Mouse (Mus musculus) layer of hippocampus, adult 9-10 months (tissue): ENCODE measurements around the gene Zfp825.
"Not testable (repeated sequence)": the region's sequence is repeated elsewhere in the genome, so short reads cannot be mapped to it uniquely, and the experiment has no call there.

ENCODE experiments used
- DNase-seq: peaks from one replicate; pipeline ENCODE4 v3.0.0; 2022; ENCODE audit warnings: low spot score

Gene Zfp825

GRCm38 (mm10) chr13:74493911-74494679 is at the start of gene Zfp825:
Gene Zfp825, minus strand, starts transcription at chr13:74493992.
- peak; percentile 26 for DNase-seq

GRCm38 (mm10) chr13:74535418-74535817 is 41.6 kb upstream of the Zfp825 start:
- DNase-seq: not testable (repeated sequence)

GRCm38 (mm10) chr13:74534864-74535263 is 41.1 kb upstream of the Zfp825 start:
- DNase-seq: peak; percentile 17

- no peak for DNase-seq
Observed at GRCm38 (mm10) chr13:74534096-74534495, 40.3 kb upstream of the Zfp825 start.

GRCm38 (mm10) chr13:74531251-74531650 is 37.5 kb upstream of the Zfp825 start:
- not testable (repeated sequence) for DNase-seq

- not testable (repeated sequence) for DNase-seq
Observed at GRCm38 (mm10) chr13:74529372-74529715, 35.6 kb upstream of the Zfp825 start.

GRCm38 (mm10) chr13:74528519-74529371 is 35.0 kb upstream of the Zfp825 start:
- DNase-seq: not testable (repeated sequence)

- DNase-seq: peak; percentile 42
Observed at GRCm38 (mm10) chr13:74522481-74523237, 28.9 kb upstream of the Zfp825 start.

- DNase-seq: not testable (repeated sequence)
Observed at GRCm38 (mm10) chr13:74522141-74522480, 28.3 kb upstream of the Zfp825 start.

- not testable (repeated sequence) for DNase-seq
Observed at GRCm38 (mm10) chr13:74507981-74508380, 14.2 kb upstream of the Zfp825 start.

- not testable (repeated sequence) for DNase-seq
Observed at GRCm38 (mm10) chr13:74502851-74503250, 9.1 kb upstream of the Zfp825 start.

- not testable (repeated sequence) for DNase-seq
Observed at GRCm38 (mm10) chr13:74499696-74500095, 5.9 kb upstream of the Zfp825 start.

GRCm38 (mm10) chr13:74484326-74484725 is 9.5 kb downstream of the Zfp825 start:
- DNase-seq: not testable (repeated sequence)

GRCm38 (mm10) chr13:74471468-74471867 is 22.3 kb downstream of the Zfp825 start:
- DNase-seq: not testable (repeated sequence)

GRCm38 (mm10) chr13:74462699-74463385 is 30.9 kb downstream of the Zfp825 start:
- DNase-seq: peak; percentile 48

- DNase-seq: not testable (repeated sequence)
Observed at GRCm38 (mm10) chr13:74462318-74462698, 31.5 kb downstream of the Zfp825 start.

- no peak for DNase-seq
Observed at GRCm38 (mm10) chr13:74439895-74440294, 53.9 kb downstream of the Zfp825 start.
